Mouse (Mus musculus): ENCODE measurements around the gene Arhgef33. TPM values are rescaled to one million over a fixed set of nuclear protein-coding genes. Genes with fewer than 3 reads are reported as not detected.
A peak's percentile ranks its signal among the peaks of the same experiment; 100 is the strongest.

Gene Arhgef33
- polyA plus RNA-seq, 1 experiment from 2014 or later, result 0.72 TPM

DNA sequence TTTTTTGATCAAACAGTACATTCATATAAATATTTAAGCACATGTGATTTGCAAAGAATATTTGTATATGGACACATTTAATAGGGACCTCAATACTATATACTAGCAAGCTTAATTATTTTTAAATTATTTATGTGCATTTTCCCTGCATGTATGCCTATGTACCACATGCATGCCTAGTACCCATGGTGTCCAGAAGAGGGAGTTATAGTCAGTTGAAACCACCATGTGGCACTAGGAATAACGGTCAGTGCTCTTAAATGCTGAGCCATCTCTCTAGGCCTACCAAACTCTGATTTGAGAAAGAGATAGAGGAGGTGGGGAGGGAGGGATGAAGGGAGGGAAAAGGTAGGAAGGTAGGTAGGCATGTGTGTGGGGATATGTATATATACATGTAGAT is 104.0 kb downstream of the Arhgef33 start:
- Histone ChIP-seq H3K36me3 (ENCODE audit: control insufficient read depth, insufficient read depth) (peaks cover 44% of the 10 kb centered on the region), H3K4me2 (ENCODE audit: low read depth, low read length) (no peak overlapping the region), H3K27me3 (ENCODE audit: control insufficient read depth, insufficient read depth, low read length) (no peaks in the 10 kb centered on the region), H3K27ac (ENCODE audit: low read length) (no peak overlapping the region), H3K9me3 (replicated peaks; ENCODE audit: control insufficient read depth, low read length) (no peaks in the 10 kb centered on the region; the same call in 1 of the 2 replicates), H3K4me3 (ENCODE audit: low read length) (no peak overlapping the region), H3K4me1 (ENCODE audit: control insufficient read depth, insufficient read depth, low read length) (no peaks in the 10 kb centered on the region), H3K9ac (ENCODE audit: low read length) (no peak overlapping the region)
- ATAC-seq (replicated peaks; ENCODE audit: extremely low read depth, insufficient read depth, low FRiP score), result no peak
- 62% methylated on average over 1 of the region's 1 CpGs for WGBS

DNA sequence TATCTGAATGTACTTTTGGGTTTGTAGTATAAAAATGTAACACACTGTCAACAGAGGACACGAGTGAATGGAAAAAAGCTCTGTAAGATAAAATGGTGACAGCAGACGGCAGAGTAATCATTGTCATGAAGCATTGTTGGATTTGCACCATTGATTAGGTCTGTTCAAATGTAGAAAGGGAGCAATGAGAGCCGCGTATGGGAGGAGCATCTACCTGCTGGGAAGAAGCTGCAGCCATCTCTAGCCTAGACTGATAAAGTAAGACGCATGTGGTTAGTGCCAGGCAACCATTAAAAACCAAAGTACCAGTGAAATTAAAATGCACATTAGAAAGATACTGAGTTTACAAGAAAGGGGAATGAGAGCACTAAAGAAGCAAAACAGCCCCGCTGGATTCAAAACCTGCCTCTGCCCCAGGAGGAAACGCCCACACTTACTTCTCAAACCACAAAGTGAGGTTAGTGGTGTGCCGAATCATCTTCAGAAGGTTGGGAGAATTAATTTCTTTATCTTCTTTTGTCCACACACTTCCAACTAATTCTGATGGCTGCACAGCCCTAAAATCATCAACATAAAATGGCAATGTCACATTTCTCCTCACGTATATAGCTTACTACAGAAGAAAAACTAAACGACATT is 111.5 kb downstream of the Arhgef33 start:
- Histone ChIP-seq H3K4me1 (ENCODE audit: control insufficient read depth, insufficient read depth, low read length) (no peaks in the 10 kb centered on the region), H3K27ac (ENCODE audit: low read length) (no peak overlapping the region), H3K27me3 (ENCODE audit: control insufficient read depth, insufficient read depth, low read length) (no peaks in the 10 kb centered on the region), H3K9me3 (replicated peaks; ENCODE audit: control insufficient read depth, low read length) (no peaks in the 10 kb centered on the region), H3K4me3 (ENCODE audit: low read length) (no peak overlapping the region), H3K9ac (ENCODE audit: low read length) (no peak overlapping the region), H3K36me3 (ENCODE audit: control insufficient read depth, insufficient read depth) (peaks cover 41% of the 10 kb centered on the region), H3K4me2 (ENCODE audit: low read depth, low read length) (no peak overlapping the region)
- no peak for ATAC-seq (replicated peaks; ENCODE audit: extremely low read depth, insufficient read depth, low FRiP score)
- 84% methylated on average over 10 of the region's 10 CpGs for WGBS

DNA sequence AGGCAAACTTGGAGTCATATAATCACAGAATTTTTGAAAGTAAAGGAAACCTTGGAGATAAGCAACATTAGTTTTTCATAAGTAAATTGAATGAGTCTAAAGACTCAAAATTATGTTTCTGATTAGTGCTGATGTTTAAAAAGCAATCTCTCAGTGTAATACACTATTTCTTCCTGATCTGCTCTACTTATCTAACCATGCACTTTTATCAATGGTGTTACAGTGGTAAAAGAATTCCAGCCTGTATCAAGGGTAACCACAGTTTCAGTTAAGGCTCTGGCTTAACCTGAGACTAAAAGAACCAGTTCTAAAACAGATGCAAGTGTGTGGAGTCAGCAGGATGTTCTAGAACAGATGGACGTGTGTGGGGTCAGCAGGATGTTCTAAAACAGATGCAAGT is 113.8 kb downstream of the Arhgef33 start:
- Histone ChIP-seq H3K9me3 (replicated peaks; ENCODE audit: control insufficient read depth, low read length) (no peaks in the 10 kb centered on the region), H3K9ac (ENCODE audit: low read length) (no peak overlapping the region), H3K36me3 (ENCODE audit: control insufficient read depth, insufficient read depth) (peaks cover 34% of the 10 kb centered on the region), H3K4me1 (ENCODE audit: control insufficient read depth, insufficient read depth, low read length) (no peaks in the 10 kb centered on the region), H3K27ac (ENCODE audit: low read length) (no peak overlapping the region), H3K4me2 (ENCODE audit: low read depth, low read length) (no peak overlapping the region), H3K27me3 (ENCODE audit: control insufficient read depth, insufficient read depth, low read length) (no peaks in the 10 kb centered on the region), H3K4me3 (ENCODE audit: low read length) (no peak overlapping the region)
- ATAC-seq (replicated peaks; ENCODE audit: extremely low read depth, insufficient read depth, low FRiP score), result no peak
- WGBS, result 87% methylated on average over 1 of the region's 1 CpGs

DNA sequence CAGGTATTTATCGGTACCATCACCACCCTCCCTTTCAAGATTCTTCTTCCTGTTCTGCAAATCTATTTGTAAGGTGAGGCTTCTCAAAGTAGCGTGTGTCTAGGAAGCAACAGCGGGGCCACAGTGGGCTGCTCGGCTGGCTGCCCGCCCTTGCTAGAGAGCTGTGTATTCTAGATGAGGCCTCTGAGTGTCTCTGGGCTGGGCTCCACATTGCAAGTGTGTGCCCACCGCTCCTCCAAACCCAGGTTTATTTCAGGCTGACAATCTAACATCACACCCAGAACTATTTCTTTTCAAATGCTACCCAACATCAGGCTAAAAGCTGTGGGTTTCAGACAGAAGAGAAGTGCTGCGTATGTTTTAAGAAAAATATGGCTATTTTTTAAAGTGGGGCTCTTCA is 119.0 kb downstream of the Arhgef33 start:
- Histone ChIP-seq H3K4me3 (ENCODE audit: low read length) (no peak overlapping the region), H3K36me3 (ENCODE audit: control insufficient read depth, insufficient read depth) (peaks cover 14% of the 10 kb centered on the region), H3K9ac (ENCODE audit: low read length) (no peak overlapping the region), H3K4me1 (ENCODE audit: control insufficient read depth, insufficient read depth, low read length) (peaks cover 9% of the 10 kb centered on the region; the same call in 1 of the 2 replicates), H3K27me3 (ENCODE audit: control insufficient read depth, insufficient read depth, low read length) (no peaks in the 10 kb centered on the region), H3K4me2 (ENCODE audit: low read depth, low read length) (no peak overlapping the region), H3K9me3 (replicated peaks; ENCODE audit: control insufficient read depth, low read length) (no peaks in the 10 kb centered on the region), H3K27ac (ENCODE audit: low read length) (peak overlapping the region; percentile 27; the same call in 1 of the 2 replicates)
- WGBS, result 84% methylated on average over 7 of the region's 7 CpGs
- no peak for ATAC-seq (replicated peaks; ENCODE audit: extremely low read depth, insufficient read depth, low FRiP score)

DNA sequence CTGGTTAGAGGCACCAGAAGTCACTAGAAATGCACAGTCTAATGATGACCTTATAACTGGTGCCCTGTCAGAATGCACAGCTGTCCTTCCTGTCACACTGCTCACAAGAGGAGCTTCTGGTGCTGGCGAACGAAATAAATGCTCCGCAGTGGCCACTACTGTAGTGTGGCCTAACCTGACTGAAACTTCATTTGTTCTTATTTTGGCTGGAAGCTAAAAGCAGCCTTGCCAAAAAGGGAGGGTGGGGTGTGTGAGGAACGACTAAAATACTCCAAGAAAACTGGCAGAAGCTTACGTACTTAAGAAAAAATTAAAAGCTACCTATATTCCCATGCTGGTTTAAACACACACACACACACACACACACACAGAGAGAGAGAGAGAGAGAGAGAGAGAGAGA is 119.7 kb downstream of the Arhgef33 start:
- no peak for ATAC-seq (replicated peaks; ENCODE audit: extremely low read depth, insufficient read depth, low FRiP score)
- Histone ChIP-seq H3K9ac (ENCODE audit: low read length) (no peak overlapping the region), H3K4me3 (ENCODE audit: low read length) (no peak overlapping the region), H3K27me3 (ENCODE audit: control insufficient read depth, insufficient read depth, low read length) (no peaks in the 10 kb centered on the region), H3K9me3 (replicated peaks; ENCODE audit: control insufficient read depth, low read length) (no peaks in the 10 kb centered on the region), H3K4me1 (ENCODE audit: control insufficient read depth, insufficient read depth, low read length) (peaks cover 9% of the 10 kb centered on the region; the same call in 1 of the 2 replicates), H3K4me2 (ENCODE audit: low read depth, low read length) (no peak overlapping the region), H3K27ac (ENCODE audit: low read length) (no peak overlapping the region), H3K36me3 (ENCODE audit: control insufficient read depth, insufficient read depth) (peaks cover 14% of the 10 kb centered on the region)
- 60% methylated on average over 5 of the region's 5 CpGs for WGBS

DNA sequence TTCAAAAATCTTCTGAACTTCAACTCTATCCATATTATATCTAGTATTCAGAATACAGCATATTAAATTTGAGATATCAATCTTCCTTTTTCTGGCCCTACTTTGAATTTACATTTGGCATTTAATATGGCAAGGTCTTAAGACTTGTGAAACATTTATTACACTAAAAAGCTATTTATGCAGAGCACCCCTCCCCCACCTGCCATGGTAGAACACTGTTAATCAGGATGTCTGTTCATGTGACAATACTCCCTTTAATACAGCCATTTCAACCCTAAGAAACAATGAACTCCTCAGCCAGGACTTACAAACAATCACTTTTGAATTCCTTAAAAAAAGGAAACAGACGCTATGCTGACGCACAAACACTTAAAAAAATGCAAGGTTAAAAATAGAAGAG is 120.8 kb downstream of the Arhgef33 start:
- Histone ChIP-seq H3K4me2 (ENCODE audit: low read depth, low read length) (no peak overlapping the region), H3K4me3 (ENCODE audit: low read length) (no peak overlapping the region), H3K9ac (ENCODE audit: low read length) (no peak overlapping the region), H3K4me1 (ENCODE audit: control insufficient read depth, insufficient read depth, low read length) (peaks cover 9% of the 10 kb centered on the region; the same call in 1 of the 2 replicates), H3K36me3 (ENCODE audit: control insufficient read depth, insufficient read depth) (peaks cover 4% of the 10 kb centered on the region), H3K27me3 (ENCODE audit: control insufficient read depth, insufficient read depth, low read length) (no peaks in the 10 kb centered on the region), H3K9me3 (replicated peaks; ENCODE audit: control insufficient read depth, low read length) (no peaks in the 10 kb centered on the region), H3K27ac (ENCODE audit: low read length) (no peak overlapping the region)
- ATAC-seq (replicated peaks; ENCODE audit: extremely low read depth, insufficient read depth, low FRiP score), result no peak
- WGBS, result 51% methylated on average over 2 of the region's 2 CpGs

DNA sequence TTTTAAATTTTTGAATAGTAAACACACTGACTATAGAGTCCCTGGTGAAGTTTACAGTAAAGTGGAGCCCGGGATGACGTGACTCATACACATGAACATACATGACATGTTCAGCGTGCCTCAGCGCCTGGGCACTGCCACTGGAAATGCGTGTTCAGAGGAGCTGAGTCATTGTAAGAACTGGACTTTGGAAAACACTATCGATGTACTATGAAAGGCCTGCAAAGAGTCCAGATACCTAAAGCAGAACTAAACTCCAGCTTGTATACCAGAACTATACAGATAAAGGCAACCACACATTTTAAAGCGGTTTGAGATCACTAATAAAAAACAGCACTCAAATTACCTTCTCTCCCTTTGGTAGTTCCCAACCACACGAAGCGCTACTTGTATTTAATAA is 124.8 kb downstream of the Arhgef33 start:
- H3K27me3 ChIP-seq (ENCODE audit: control insufficient read depth, insufficient read depth, low read length), result no peaks in the 10 kb centered on the region
- no peak overlapping the region for H3K27ac ChIP-seq (ENCODE audit: low read length)
- WGBS, result 93% methylated on average over 9 of the region's 9 CpGs
- no peak overlapping the region for H3K4me3 ChIP-seq (ENCODE audit: low read length)
- H3K9ac ChIP-seq (ENCODE audit: low read length), result no peak overlapping the region
- peaks cover 6% of the 10 kb centered on the region; the same call in 1 of the 2 replicates for H3K4me1 ChIP-seq (ENCODE audit: control insufficient read depth, insufficient read depth, low read length)
- peaks cover 9% of the 10 kb centered on the region; the same call in 1 of the 2 replicates for H3K36me3 ChIP-seq (ENCODE audit: control insufficient read depth, insufficient read depth)
- ATAC-seq (replicated peaks; ENCODE audit: extremely low read depth, insufficient read depth, low FRiP score), result no peak
- H3K4me2 ChIP-seq (ENCODE audit: low read depth, low read length), result no peak overlapping the region
- H3K9me3 ChIP-seq (replicated peaks; ENCODE audit: control insufficient read depth, low read length), result no peaks in the 10 kb centered on the region

DNA sequence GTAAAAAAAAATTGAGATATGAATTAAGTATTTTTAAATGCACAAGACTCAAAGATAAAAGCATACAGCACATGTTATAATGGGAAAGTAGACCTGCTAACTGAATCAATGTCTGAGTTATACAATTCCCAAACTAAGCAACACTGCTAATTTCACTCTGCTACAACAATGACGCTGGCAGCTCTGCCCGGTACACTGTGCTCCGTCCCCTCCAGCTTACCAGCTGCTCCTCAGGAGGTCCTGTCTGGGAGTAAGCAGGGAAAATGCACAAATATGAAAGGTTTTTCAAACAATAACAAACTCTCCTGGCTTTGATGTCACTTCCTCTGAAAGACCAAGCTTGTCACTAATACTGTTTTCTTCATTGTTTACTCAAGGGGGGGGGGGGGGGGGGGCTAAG is 127.2 kb downstream of the Arhgef33 start:
- no peak for ATAC-seq (replicated peaks; ENCODE audit: extremely low read depth, insufficient read depth, low FRiP score)
- no peaks in the 10 kb centered on the region for H3K9me3 ChIP-seq (replicated peaks; ENCODE audit: control insufficient read depth, low read length)
- no peaks in the 10 kb centered on the region for H3K27me3 ChIP-seq (ENCODE audit: control insufficient read depth, insufficient read depth, low read length)
- no peaks in the 10 kb centered on the region for H3K4me1 ChIP-seq (ENCODE audit: control insufficient read depth, insufficient read depth, low read length)
- H3K4me2 ChIP-seq (ENCODE audit: low read depth, low read length), result no peak overlapping the region
- no peak overlapping the region for H3K27ac ChIP-seq (ENCODE audit: low read length)
- H3K4me3 ChIP-seq (ENCODE audit: low read length), result no peak overlapping the region
- H3K36me3 ChIP-seq (ENCODE audit: control insufficient read depth, insufficient read depth), result peaks cover 13% of the 10 kb centered on the region
- H3K9ac ChIP-seq (ENCODE audit: low read length), result no peak overlapping the region
- WGBS, result 74% methylated on average over 3 of the region's 3 CpGs

DNA sequence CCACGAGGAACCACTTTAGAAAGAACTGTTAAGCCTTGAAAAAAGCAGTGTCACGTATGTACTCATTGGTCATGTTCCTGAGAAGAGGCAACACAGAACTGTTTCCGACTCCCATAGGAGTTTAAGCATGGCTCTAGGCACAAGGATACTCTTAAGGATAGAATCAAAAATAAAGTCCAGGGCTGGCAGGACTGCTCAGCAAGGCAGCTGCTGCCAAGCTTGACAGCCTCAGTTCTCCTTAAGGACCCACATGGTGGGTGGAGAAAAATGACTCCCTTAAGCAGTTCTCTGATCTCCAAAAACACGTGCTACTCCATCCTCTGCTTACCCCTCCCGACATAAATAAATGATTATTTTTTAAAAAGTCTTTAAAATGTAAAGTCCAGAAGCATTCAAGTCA is 128.5 kb downstream of the Arhgef33 start:
- no peak overlapping the region for H3K4me2 ChIP-seq (ENCODE audit: low read depth, low read length)

More for the DNA sequence above, 128.5 kb downstream of the Arhgef33 start:
- Histone ChIP-seq H3K4me1 (ENCODE audit: control insufficient read depth, insufficient read depth, low read length) (no peaks in the 10 kb centered on the region), H3K27me3 (ENCODE audit: control insufficient read depth, insufficient read depth, low read length) (no peaks in the 10 kb centered on the region), H3K27ac (ENCODE audit: low read length) (no peak overlapping the region), H3K9ac (ENCODE audit: low read length) (no peak overlapping the region), H3K9me3 (replicated peaks; ENCODE audit: control insufficient read depth, low read length) (no peaks in the 10 kb centered on the region), H3K4me3 (ENCODE audit: low read length) (no peak overlapping the region), H3K36me3 (ENCODE audit: control insufficient read depth, insufficient read depth) (peaks cover 11% of the 10 kb centered on the region)
- no peak for ATAC-seq (replicated peaks; ENCODE audit: extremely low read depth, insufficient read depth, low FRiP score)
- 80% methylated on average over 5 of the region's 5 CpGs for WGBS
